Mouse (Mus musculus) megakaryocyte, adult 5-6 weeks (primary cell): ENCODE measurements at regions not wholly inside any gene's neighbourhood (a gene's known extent, or its start where the extent isn't known, plus 50 kb on each side); places are given as distances from the start of the nearest gene placed in this dataset.

Experiments used
- ATAC-seq: 2 replicates; pipeline ENCODE4 v1.8.0; 2016; ENCODE audit warnings: mild to moderate bottlenecking, inconsistent platforms; ENCODE audit not compliant: poor library complexity, severe bottlenecking

GRCm38 (mm10) chr13:101625922-101626321, 142.1 kb downstream of the Pik3r1 start:
- no peak for ATAC-seq

- no peak for ATAC-seq
Observed at GRCm38 (mm10) chr13:101624179-101624581, 143.8 kb downstream of the Pik3r1 start.

- ATAC-seq, result no peak
Observed at GRCm38 (mm10) chr13:101622649-101623048, 145.4 kb downstream of the Pik3r1 start.

GRCm38 (mm10) chr13:101620660-101621059, 147.4 kb downstream of the Pik3r1 start:
- ATAC-seq, result peak; percentile 90

GRCm38 (mm10) chr13:101619154-101619553, 148.9 kb downstream of the Pik3r1 start:
- ATAC-seq, result no peak

- ATAC-seq, result no peak
Observed at GRCm38 (mm10) chr13:101612786-101613185, 155.2 kb downstream of the Pik3r1 start.

GRCm38 (mm10) chr13:101611725-101612124, 156.3 kb downstream of the Pik3r1 start:
- ATAC-seq, result peak; percentile 73

- ATAC-seq, result no peak
Observed at GRCm38 (mm10) chr13:101606184-101606730, 161.8 kb downstream of the Pik3r1 start.

GRCm38 (mm10) chr13:101605685-101606084, 162.3 kb downstream of the Pik3r1 start:
- no peak for ATAC-seq

- ATAC-seq, result no peak
Observed at GRCm38 (mm10) chr13:101605051-101605450, 163.0 kb downstream of the Pik3r1 start.

GRCm38 (mm10) chr13:101598126-101598485, 169.9 kb downstream of the Pik3r1 start:
- no peak for ATAC-seq

- no peak for ATAC-seq
Observed at GRCm38 (mm10) chr13:101597243-101598125, 170.5 kb downstream of the Pik3r1 start.

- ATAC-seq, result no peak
Observed at GRCm38 (mm10) chr13:101594511-101595175, 173.4 kb downstream of the Pik3r1 start.

GRCm38 (mm10) chr13:101592355-101592754, 175.7 kb downstream of the Pik3r1 start:
- peak; percentile 93 for ATAC-seq

GRCm38 (mm10) chr13:101588905-101589304, 179.1 kb downstream of the Pik3r1 start:
- ATAC-seq, result no peak

GRCm38 (mm10) chr13:101586787-101587186, 181.2 kb downstream of the Pik3r1 start:
- ATAC-seq, result no peak

- ATAC-seq, result no peak
Observed at GRCm38 (mm10) chr13:101576481-101576880, 191.5 kb downstream of the Pik3r1 start.

- peak; percentile 51; the same call in 1 of the 2 replicates for ATAC-seq
Observed at GRCm38 (mm10) chr13:101572809-101573590, 195.0 kb downstream of the Pik3r1 start.

- ATAC-seq, result no peak
Observed at GRCm38 (mm10) chr13:101572246-101572645, 195.8 kb downstream of the Pik3r1 start.

GRCm38 (mm10) chr13:101570034-101570433, 198.0 kb downstream of the Pik3r1 start:
- ATAC-seq, result no peak
